8 mouse cellular contexts compared by ENCODE assay signal in genomic region chr2:14603784-14604781, GRCm38 (mm10). TPM values are rescaled to one million over a fixed set of nuclear protein-coding genes. Genes with fewer than 3 reads are reported as not detected.
DNase-seq lines count a peak whose midpoint lies in the region; ATAC-seq and TF ChIP-seq lines count a peak whose summit lies in the region.

No protein-coding gene starts in this region.

- peak overlapping the region; percentile 94 for H3K4me2 ChIP-seq in lung, postnatal 0 days (replicated peaks; ENCODE audit: low read depth, low read length)

- under 1% methylated on average over 83 of the region's 83 CpGs for WGBS in cerebellum, adult 2 months
- WGBS in hindbrain, embryonic 10.5 days: under 1% methylated on average over 83 of the region's 83 CpGs
- WGBS in lung, postnatal 0 days: under 1% methylated on average over 65 of the region's 83 CpGs

- H3K27ac ChIP-seq in ES-Bruce4 (ENCODE audit: insufficient read depth, low read length): no peak overlapping the region
- no peak overlapping the region for H3K27ac ChIP-seq in cerebellum, adult 2 months (ENCODE audit: insufficient read depth, low read length)
- H3K27ac ChIP-seq in hindbrain, embryonic 10.5 days: peak overlapping the region; percentile 89
- H3K27ac ChIP-seq in lung, postnatal 0 days (ENCODE audit: low read length): peak overlapping the region; percentile 63

- peak overlapping the region; percentile 68 for H3K4me3 ChIP-seq in ES-Bruce4 (ENCODE audit: low read depth, low read length)
- H3K4me3 ChIP-seq in cerebellum, adult 2 months (replicated peaks; ENCODE audit: insufficient read depth, low read depth, low read length): peak overlapping the region; percentile 50
- peak overlapping the region; percentile 59 for H3K4me3 ChIP-seq in hindbrain, embryonic 10.5 days
- H3K4me3 ChIP-seq in lung, postnatal 0 days (ENCODE audit: low read depth, low read length): peak overlapping the region; percentile 62

- peak; percentile 39 to 40 for DNase-seq in cerebellum, adult 2 months
- peak; percentile 79 for DNase-seq in hindbrain, embryonic 10.5 days (ENCODE audit: low spot score)
- peak; percentile 67 to 74 for DNase-seq in layer of hippocampus, postnatal 14 days (ENCODE audit: low spot score in 2 of 2)
- DNase-seq in lung, postnatal 0 days (ENCODE audit: low spot score): peak; percentile 86
- peak; percentile 74 for DNase-seq in ovary, postnatal 36 days (ENCODE audit: low spot score)
- peak; percentile 72 for DNase-seq in thymus, postnatal 4 days

- TF ChIP-seq POLR2A in ES-Bruce4 (IDR thresholded peaks at IDR 0.05; ENCODE audit: insufficient read depth, low read length): no peak
- no peak for TF ChIP-seq POLR2A in cerebellum, adult 2 months (IDR thresholded peaks at IDR 0.05; ENCODE audit: borderline replicate concordance, insufficient read depth, low read length)

- no peak for TF ChIP-seq CTCF in ES-Bruce4 (IDR thresholded peaks at IDR 0.05; ENCODE audit: low read depth, low read length)
- no peak for TF ChIP-seq CTCF in cerebellum, adult 2 months (IDR thresholded peaks at IDR 0.05; ENCODE audit: borderline replicate concordance, insufficient read depth, low read depth, low read length)
- peak; percentile 44 for TF ChIP-seq CTCF in lung, postnatal 0 days (IDR thresholded peaks at IDR 0.05)

- peak overlapping the region; percentile 59 for H3K9ac ChIP-seq in ES-Bruce4 (ENCODE audit: low read depth, poor library complexity, severe bottlenecking)
- H3K9ac ChIP-seq in lung, postnatal 0 days (replicated peaks; ENCODE audit: low read depth): peak overlapping the region; percentile 50

- H3K4me1 ChIP-seq in ES-Bruce4 (ENCODE audit: control insufficient read depth, insufficient read depth, low read length): no peaks in the 10 kb centered on the region
- no peaks in the 10 kb centered on the region for H3K4me1 ChIP-seq in cerebellum, adult 2 months (ENCODE audit: control insufficient read depth, insufficient read depth, low read length)
- H3K4me1 ChIP-seq in hindbrain, embryonic 10.5 days (replicated peaks): peaks cover 39% of the 10 kb centered on the region
- H3K4me1 ChIP-seq in lung, postnatal 0 days (ENCODE audit: insufficient read depth, low read depth, low read length): no peaks in the 10 kb centered on the region

- H3K9me3 ChIP-seq in ES-Bruce4 (replicated peaks; ENCODE audit: control insufficient read depth, insufficient read depth, low read length, poor library complexity, severe bottlenecking): no peaks in the 10 kb centered on the region
- H3K9me3 ChIP-seq in hindbrain, embryonic 10.5 days: no peaks in the 10 kb centered on the region
- H3K9me3 ChIP-seq in lung, postnatal 0 days (ENCODE audit: low read length): no peaks in the 10 kb centered on the region

- H3K27me3 ChIP-seq in ES-Bruce4 (ENCODE audit: control insufficient read depth, insufficient read depth, low read length, poor library complexity, severe bottlenecking): peaks cover 15% of the 10 kb centered on the region
- no peaks in the 10 kb centered on the region; the same call in 1 of the 2 replicates for H3K27me3 ChIP-seq in cerebellum, adult 2 months (ENCODE audit: control insufficient read depth, insufficient read depth, low read length)
- peaks cover 48% of the 10 kb centered on the region for H3K27me3 ChIP-seq in hindbrain, embryonic 10.5 days (ENCODE audit: insufficient read depth, poor library complexity, severe bottlenecking)
- H3K27me3 ChIP-seq in lung, postnatal 0 days (replicated peaks; ENCODE audit: insufficient read depth, low read length): no peaks in the 10 kb centered on the region

- H3K36me3 ChIP-seq in ES-Bruce4 (ENCODE audit: control insufficient read depth, insufficient read depth, low read length, poor library complexity, severe bottlenecking): no peaks in the 10 kb centered on the region
- H3K36me3 ChIP-seq in hindbrain, embryonic 10.5 days: no peaks in the 10 kb centered on the region
- no peaks in the 10 kb centered on the region for H3K36me3 ChIP-seq in lung, postnatal 0 days (ENCODE audit: insufficient read depth, low read length)

- TF ChIP-seq EP300 in ES-Bruce4 (IDR thresholded peaks at IDR 0.05; ENCODE audit: insufficient read depth, low read depth, low read length): no peak
- TF ChIP-seq EP300 in lung, postnatal 0 days (IDR thresholded peaks at IDR 0.05): no peak

- peak; percentile 77 for ATAC-seq in frontal cortex, adult (ENCODE audit: low TSS enrichment)
- ATAC-seq in lung, postnatal 0 days: peak; percentile 90

RNA-seq across cellular contexts. Expression of gene Cacnb2, which starts 1.2 kb away (rescaled TPM):
- polyA plus RNA-seq in ES-Bruce4 (2011; ENCODE audit: insufficient read depth, insufficient read length, low read depth, missing spikeins): 1.9 and 2.2 TPM in 2 replicates
- polyA plus RNA-seq in cerebellum, adult 2 months (2012; rRNA removed): 44.7 and 45.1 TPM in 2 replicates
- polyA plus RNA-seq in hindbrain, embryonic 10.5 days (2016; fragmentation: Nextera tagmentation; extraction: Ambion mirVana): 2.6 and 3.2 TPM in 2 replicates
- total RNA-seq in layer of hippocampus, postnatal 14 days (2021): 10 to 100 TPM; 72.3 to 81.4 TPM
- 5.1 and 5.2 TPM in 2 replicates for polyA plus RNA-seq in lung, postnatal 0 days (2015; fragmentation: Nextera tagmentation; extraction: Ambion mirVana)

Comparison
In these comparisons a context has a peak if more than half of its experiments do, and no peak if none do; other contexts are left out.
1. H3K27ac ChIP-seq: peak in hindbrain, embryonic 10.5 days (single experiment) and lung, postnatal 0 days (single experiment); none in ES-Bruce4 (single experiment) and cerebellum, adult 2 months (single experiment).
2. Peak in every context shown above with its lines, with median percentiles within 50 percentile points of each other: H3K4me3 ChIP-seq and DNase-seq.